Mouse (Mus musculus): Measurements from ENCODE around the gene Pde4b. TPM values are rescaled to one million over a fixed set of nuclear protein-coding genes. Genes with fewer than 3 reads are reported as not detected.

The Pde4b gene
- polyA plus RNA-seq, 1 experiment from 2014 or later, result 51.2 TPM

- Histone ChIP-seq H3K4me3 (ENCODE audit: low read depth, low read length) (no peak overlapping the region), H3K9me3 (ENCODE audit: control insufficient read depth, low read length) (no peaks in the 10 kb centered on the region), H3K27ac (ENCODE audit: low read depth, low read length) (no peak overlapping the region), H3K36me3 (ENCODE audit: control insufficient read depth, insufficient read depth, low read length) (no peaks in the 10 kb centered on the region), H3K4me2 (ENCODE audit: low read depth, low read length) (no peak overlapping the region), H3K4me1 (ENCODE audit: control insufficient read depth, insufficient read depth, low read length) (peaks cover 12% of the 10 kb centered on the region), H3K27me3 (ENCODE audit: control insufficient read depth, insufficient read depth, low read length) (peaks cover 5% of the 10 kb centered on the region; the same call in 1 of the 2 replicates), H3K9ac (replicated peaks; ENCODE audit: low read depth, low read length) (no peak overlapping the region)
- no peak for ATAC-seq (ENCODE audit: low read depth)
- 30% methylated on average over 4 of the region's 4 CpGs for WGBS
These were observed 480.4 kb downstream of the Pde4b start for GRCm38 (mm10) chr4:102567676-102568254.

- no peak for ATAC-seq (ENCODE audit: low read depth)
- Histone ChIP-seq H3K36me3 (ENCODE audit: control insufficient read depth, insufficient read depth, low read length) (no peaks in the 10 kb centered on the region), H3K4me2 (ENCODE audit: low read depth, low read length) (no peak overlapping the region), H3K27ac (ENCODE audit: low read depth, low read length) (no peak overlapping the region), H3K9me3 (ENCODE audit: control insufficient read depth, low read length) (no peaks in the 10 kb centered on the region), H3K4me3 (ENCODE audit: low read depth, low read length) (no peak overlapping the region), H3K27me3 (ENCODE audit: control insufficient read depth, insufficient read depth, low read length) (peaks cover 5% of the 10 kb centered on the region; the same call in 1 of the 2 replicates), H3K9ac (replicated peaks; ENCODE audit: low read depth, low read length) (no peak overlapping the region), H3K4me1 (ENCODE audit: control insufficient read depth, insufficient read depth, low read length) (peaks cover 12% of the 10 kb centered on the region)
- 9% methylated on average over 4 of the region's 4 CpGs for WGBS
These were observed 481.2 kb downstream of the Pde4b start for GRCm38 (mm10) chr4:102568591-102568990.

DNA sequence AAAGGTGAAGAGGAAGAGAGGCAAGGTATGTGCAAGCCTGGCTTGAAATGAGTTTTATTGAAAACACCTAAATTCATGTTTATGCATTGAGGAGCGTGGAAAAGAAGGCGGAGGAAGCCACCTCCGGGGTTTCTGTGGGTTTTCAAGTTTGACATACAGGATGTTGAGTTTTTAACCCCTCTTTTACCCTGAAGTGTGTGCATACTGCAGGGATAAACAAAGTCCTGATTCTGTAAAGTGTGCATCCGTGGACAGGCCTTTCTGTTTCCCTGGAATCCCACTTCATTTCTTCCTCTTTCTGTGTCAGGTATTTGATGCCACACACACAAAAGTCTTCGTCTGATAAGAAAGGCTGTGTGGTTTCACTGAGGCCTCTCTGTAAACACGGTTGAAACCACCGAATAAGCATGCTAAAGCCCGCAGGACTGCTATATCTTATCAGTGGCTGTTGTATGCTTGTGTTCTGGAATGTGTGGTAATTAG, 481.8 kb downstream of the Pde4b start:
- ATAC-seq (ENCODE audit: low read depth), result no peak
- H3K4me2 ChIP-seq (ENCODE audit: low read depth, low read length), result peak overlapping the region; percentile 11; the same call in 1 of the 2 replicates
- peaks cover 12% of the 10 kb centered on the region for H3K4me1 ChIP-seq (ENCODE audit: control insufficient read depth, insufficient read depth, low read length)
- no peak overlapping the region for H3K9ac ChIP-seq (replicated peaks; ENCODE audit: low read depth, low read length)
- no peaks in the 10 kb centered on the region for H3K36me3 ChIP-seq (ENCODE audit: control insufficient read depth, insufficient read depth, low read length)
- no peak overlapping the region for H3K27ac ChIP-seq (ENCODE audit: low read depth, low read length)
- H3K27me3 ChIP-seq (ENCODE audit: control insufficient read depth, insufficient read depth, low read length), result peaks cover 5% of the 10 kb centered on the region; the same call in 1 of the 2 replicates
- no peaks in the 10 kb centered on the region for H3K9me3 ChIP-seq (ENCODE audit: control insufficient read depth, low read length)
- WGBS, result 24% methylated on average over 8 of the region's 8 CpGs
- H3K4me3 ChIP-seq (ENCODE audit: low read depth, low read length), result no peak overlapping the region

- WGBS, result under 1% methylated on average over 20 of the region's 20 CpGs
These were observed 482.8 kb downstream of the Pde4b start for GRCm38 (mm10) chr4:102569950-102570765.

GRCm38 (mm10) chr4:102570766-102571411, 483.5 kb downstream of the Pde4b start:
- Histone ChIP-seq H3K9me3 (ENCODE audit: control insufficient read depth, low read length) (no peaks in the 10 kb centered on the region), H3K4me3 (ENCODE audit: low read depth, low read length) (peak overlapping the region; percentile 32), H3K4me1 (ENCODE audit: control insufficient read depth, insufficient read depth, low read length) (peaks cover 12% of the 10 kb centered on the region), H3K4me2 (ENCODE audit: low read depth, low read length) (peak overlapping the region; percentile 58), H3K36me3 (ENCODE audit: control insufficient read depth, insufficient read depth, low read length) (no peaks in the 10 kb centered on the region), H3K27me3 (ENCODE audit: control insufficient read depth, insufficient read depth, low read length) (peaks cover 5% of the 10 kb centered on the region; the same call in 1 of the 2 replicates), H3K9ac (replicated peaks; ENCODE audit: low read depth, low read length) (peak overlapping the region; percentile 50), H3K27ac (ENCODE audit: low read depth, low read length) (no peak overlapping the region; the same call in 1 of the 2 replicates)
- ATAC-seq (ENCODE audit: low read depth), result peak; percentile 23; the same call in 1 of the 2 replicates
- WGBS, result 6% methylated on average over 20 of the region's 20 CpGs

More at GRCm38 (mm10) chr4:102569950-102570765, 482.8 kb downstream of the Pde4b start:
- peaks cover 5% of the 10 kb centered on the region; the same call in 1 of the 2 replicates for H3K27me3 ChIP-seq (ENCODE audit: control insufficient read depth, insufficient read depth, low read length)
- H3K4me3 ChIP-seq (ENCODE audit: low read depth, low read length), result peak overlapping the region; percentile 32
- H3K4me2 ChIP-seq (ENCODE audit: low read depth, low read length), result peak overlapping the region; percentile 58
- no peaks in the 10 kb centered on the region for H3K9me3 ChIP-seq (ENCODE audit: control insufficient read depth, low read length)
- H3K36me3 ChIP-seq (ENCODE audit: control insufficient read depth, insufficient read depth, low read length), result no peaks in the 10 kb centered on the region
- H3K9ac ChIP-seq (replicated peaks; ENCODE audit: low read depth, low read length), result peak overlapping the region; percentile 50
- H3K27ac ChIP-seq (ENCODE audit: low read depth, low read length), result peak overlapping the region; percentile 39; the same call in 1 of the 2 replicates
- peaks cover 12% of the 10 kb centered on the region for H3K4me1 ChIP-seq (ENCODE audit: control insufficient read depth, insufficient read depth, low read length)
- peak; percentile 73; the same call in 1 of the 2 replicates for ATAC-seq (ENCODE audit: low read depth)

DNA sequence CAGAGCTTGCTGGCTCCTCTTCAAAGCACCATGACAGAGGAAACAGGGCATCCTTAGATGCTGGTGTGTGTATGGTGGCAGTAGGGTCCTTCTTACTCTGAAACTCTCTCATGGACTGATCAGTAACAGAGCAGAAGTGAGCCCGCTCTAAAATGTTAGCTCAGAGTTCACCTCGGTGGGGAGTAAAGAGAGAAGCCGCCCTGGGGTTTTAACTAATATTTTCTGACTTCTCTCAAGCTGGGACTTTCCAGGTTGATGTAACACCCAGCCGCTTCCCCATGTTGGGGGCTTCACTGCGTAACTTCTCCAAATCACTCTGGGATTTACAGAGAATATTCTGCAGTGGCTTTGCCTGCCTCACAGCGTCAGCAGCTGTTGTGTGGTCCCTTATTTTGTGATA, 484.7 kb downstream of the Pde4b start:
- 75% methylated on average over 6 of the region's 6 CpGs for WGBS
- peaks cover 12% of the 10 kb centered on the region for H3K4me1 ChIP-seq (ENCODE audit: control insufficient read depth, insufficient read depth, low read length)
- no peaks in the 10 kb centered on the region for H3K9me3 ChIP-seq (ENCODE audit: control insufficient read depth, low read length)
- H3K4me3 ChIP-seq (ENCODE audit: low read depth, low read length), result no peak overlapping the region
- no peak overlapping the region for H3K9ac ChIP-seq (replicated peaks; ENCODE audit: low read depth, low read length)
- no peaks in the 10 kb centered on the region for H3K36me3 ChIP-seq (ENCODE audit: control insufficient read depth, insufficient read depth, low read length)
- no peak overlapping the region for H3K27ac ChIP-seq (ENCODE audit: low read depth, low read length)
- H3K27me3 ChIP-seq (ENCODE audit: control insufficient read depth, insufficient read depth, low read length), result peaks cover 5% of the 10 kb centered on the region; the same call in 1 of the 2 replicates
- peak overlapping the region; percentile 4; the same call in 1 of the 2 replicates for H3K4me2 ChIP-seq (ENCODE audit: low read depth, low read length)
- no peak for ATAC-seq (ENCODE audit: low read depth)

DNA sequence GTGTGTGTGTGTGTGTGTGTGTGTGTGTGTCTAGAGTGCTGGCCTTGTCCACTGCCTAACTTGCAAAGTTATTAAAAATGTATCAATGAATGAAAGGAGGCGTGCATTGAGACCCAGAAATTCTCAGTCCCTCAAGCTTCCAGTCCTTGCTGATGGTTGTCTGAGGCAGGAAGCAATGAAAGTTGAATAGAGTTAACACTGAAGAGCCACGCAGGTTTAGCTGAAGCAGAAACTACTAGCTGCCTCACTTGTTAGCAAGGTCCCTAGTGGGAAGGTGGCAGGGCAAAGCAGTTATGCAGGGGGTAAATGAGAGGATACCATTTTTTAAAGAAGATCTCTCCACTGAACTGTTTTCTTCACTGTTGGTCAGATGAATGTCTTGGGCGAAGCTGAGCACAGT, 485.2 kb downstream of the Pde4b start:
- ATAC-seq (ENCODE audit: low read depth), result no peak
- H3K4me1 ChIP-seq (ENCODE audit: control insufficient read depth, insufficient read depth, low read length), result peaks cover 12% of the 10 kb centered on the region
- H3K9me3 ChIP-seq (ENCODE audit: control insufficient read depth, low read length), result no peaks in the 10 kb centered on the region
- H3K4me2 ChIP-seq (ENCODE audit: low read depth, low read length), result no peak overlapping the region
- peaks cover 5% of the 10 kb centered on the region; the same call in 1 of the 2 replicates for H3K27me3 ChIP-seq (ENCODE audit: control insufficient read depth, insufficient read depth, low read length)
- H3K27ac ChIP-seq (ENCODE audit: low read depth, low read length), result no peak overlapping the region
- no peak overlapping the region for H3K9ac ChIP-seq (replicated peaks; ENCODE audit: low read depth, low read length)
- no peaks in the 10 kb centered on the region for H3K36me3 ChIP-seq (ENCODE audit: control insufficient read depth, insufficient read depth, low read length)
- no peak overlapping the region for H3K4me3 ChIP-seq (ENCODE audit: low read depth, low read length)
- WGBS, result 77% methylated on average over 3 of the region's 3 CpGs

DNA sequence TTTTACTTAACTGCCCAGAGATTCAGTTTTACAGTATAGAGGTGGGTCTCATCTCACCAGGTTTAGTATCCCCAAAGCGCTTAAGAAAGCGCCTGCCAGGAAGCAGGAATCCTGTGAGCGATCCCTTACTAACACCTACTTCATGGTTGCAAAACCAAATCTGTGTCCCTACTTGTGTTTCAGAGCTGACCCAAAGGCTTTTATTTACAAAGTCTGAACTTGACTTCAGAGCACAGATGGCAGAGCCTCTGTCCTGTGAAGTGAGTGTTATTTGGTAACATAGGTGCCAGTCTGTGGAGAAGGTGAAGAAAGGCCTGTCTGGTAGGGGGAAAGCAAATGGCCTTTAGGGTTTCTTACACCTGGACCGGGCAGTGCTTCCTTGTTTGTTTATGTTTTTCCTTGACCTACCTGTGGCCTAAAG, 486.0 kb downstream of the Pde4b start:
- no peak overlapping the region for H3K4me3 ChIP-seq (ENCODE audit: low read depth, low read length)
- 92% methylated on average over 4 of the region's 4 CpGs for WGBS
- H3K27me3 ChIP-seq (ENCODE audit: control insufficient read depth, insufficient read depth, low read length), result peaks cover 5% of the 10 kb centered on the region; the same call in 1 of the 2 replicates
- no peaks in the 10 kb centered on the region for H3K9me3 ChIP-seq (ENCODE audit: control insufficient read depth, low read length)
- no peak overlapping the region for H3K9ac ChIP-seq (replicated peaks; ENCODE audit: low read depth, low read length)
- H3K27ac ChIP-seq (ENCODE audit: low read depth, low read length), result no peak overlapping the region
- H3K4me1 ChIP-seq (ENCODE audit: control insufficient read depth, insufficient read depth, low read length), result peaks cover 11% of the 10 kb centered on the region
- H3K36me3 ChIP-seq (ENCODE audit: control insufficient read depth, insufficient read depth, low read length), result no peaks in the 10 kb centered on the region
- no peak overlapping the region for H3K4me2 ChIP-seq (ENCODE audit: low read depth, low read length)
- no peak for ATAC-seq (ENCODE audit: low read depth)

Measured in neural tube, embryonic 14.5 days (tissue).